Mouse (Mus musculus) frontal cortex, postnatal 36 days (tissue): Measurements from ENCODE around the gene Snx32.
A peak's percentile ranks its signal among the peaks of the same experiment; 100 is the strongest.
"Not testable (repeated sequence)": the region's sequence is repeated elsewhere in the genome, so short reads cannot be mapped to it uniquely, and the experiment has no call there.

Experiments
- DNase-seq, 2 experiments: peaks; one replicate each; pipeline ENCODE4 v3.0.0; 2022; ENCODE audit warnings: low spot score in 2 of 2

Snx32 gene

GRCm38 (mm10) chr19:5512091-5513004 is 2.0 kb upstream of the Snx32 start:
- no peak for DNase-seq

DNA sequence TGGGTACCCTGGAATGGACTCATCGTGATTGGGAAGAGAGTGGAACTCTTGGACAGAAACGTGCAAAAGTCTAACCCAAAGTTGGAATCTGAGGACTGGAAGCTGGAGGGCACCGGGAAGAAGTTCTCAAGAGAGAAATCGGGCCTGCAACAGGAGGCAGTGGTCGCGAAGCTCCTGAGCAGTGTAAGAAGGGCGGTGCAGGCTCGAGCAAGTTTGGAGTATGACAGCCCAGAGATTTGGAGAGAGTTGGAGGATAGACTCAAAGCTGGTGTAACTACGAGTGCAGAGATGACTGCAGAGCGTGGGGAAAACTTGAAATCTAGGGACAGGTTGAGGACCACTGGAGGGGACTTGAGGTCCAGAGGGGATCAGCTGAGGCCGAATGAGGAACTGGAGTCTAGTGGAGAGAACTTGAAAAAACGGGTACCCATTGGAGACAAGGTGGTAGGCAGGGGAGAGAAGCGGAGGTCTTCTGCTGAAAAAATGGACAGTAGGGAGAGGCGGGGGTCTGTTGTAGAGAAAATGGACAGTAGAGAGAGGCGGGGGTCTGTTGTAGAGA is 815 bp upstream of the Snx32 start:
- no peak for DNase-seq

- no peak for DNase-seq
These were observed 6.7 kb downstream of the Snx32 start, which contains the start of gene 1700020D05Rik for GRCm38 (mm10) chr19:5503687-5504086. 1700020D05Rik (minus strand) TSS chr19:5503787.

DNA sequence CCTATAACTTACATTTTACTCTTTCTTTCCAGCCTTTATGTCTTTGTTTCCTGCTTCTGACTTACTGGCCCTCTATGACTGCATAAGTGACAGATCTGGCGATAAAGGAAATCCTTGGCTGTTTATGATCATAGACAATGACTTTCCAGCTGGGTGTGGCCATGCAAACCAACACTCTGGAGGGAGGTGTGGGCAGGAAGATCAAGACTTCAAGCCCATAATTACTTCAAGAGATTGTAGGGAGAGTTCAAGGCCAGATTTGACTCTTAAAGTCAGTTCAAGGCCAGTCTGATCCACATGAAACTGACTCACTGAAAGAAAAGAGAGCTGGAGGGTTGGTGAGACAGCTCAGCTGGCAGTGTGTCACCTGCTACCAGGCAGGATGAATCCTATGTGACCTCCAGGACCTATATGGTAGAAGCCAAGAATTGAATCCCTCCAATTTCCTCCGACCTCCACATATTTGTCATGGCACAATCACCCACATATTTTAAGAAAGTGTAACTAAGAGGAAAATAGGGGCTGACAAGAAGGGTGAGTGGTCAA is 9.9 kb downstream of the Snx32 start:
- no peak for DNase-seq

DNA sequence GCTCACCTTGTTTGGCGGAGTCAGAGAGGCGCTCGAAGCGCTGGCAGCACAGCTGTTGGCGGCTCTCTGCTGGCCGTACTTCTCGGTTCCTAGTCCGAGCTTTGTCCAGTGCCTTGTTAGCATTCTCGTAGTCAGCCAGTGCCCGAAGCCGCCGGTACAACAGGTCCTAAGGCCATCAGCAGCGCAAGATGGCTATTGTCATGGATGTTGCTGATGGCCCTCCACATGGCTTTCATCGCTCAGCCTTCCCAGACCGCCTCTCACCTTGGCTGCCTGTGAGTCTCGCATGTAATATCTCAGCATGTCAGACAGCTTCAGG is 14.3 kb downstream of the Snx32 start:
- DNase-seq: no peak

GRCm38 (mm10) chr19:5495353-5496051 is 14.8 kb downstream of the Snx32 start:
- no peak for DNase-seq

GRCm38 (mm10) chr19:5494314-5494713 is 16.0 kb downstream of the Snx32 start:
- DNase-seq: no peak

- DNase-seq: not testable (repeated sequence)
These were observed 17.0 kb downstream of the Snx32 start for GRCm38 (mm10) chr19:5493301-5493721.

DNA sequence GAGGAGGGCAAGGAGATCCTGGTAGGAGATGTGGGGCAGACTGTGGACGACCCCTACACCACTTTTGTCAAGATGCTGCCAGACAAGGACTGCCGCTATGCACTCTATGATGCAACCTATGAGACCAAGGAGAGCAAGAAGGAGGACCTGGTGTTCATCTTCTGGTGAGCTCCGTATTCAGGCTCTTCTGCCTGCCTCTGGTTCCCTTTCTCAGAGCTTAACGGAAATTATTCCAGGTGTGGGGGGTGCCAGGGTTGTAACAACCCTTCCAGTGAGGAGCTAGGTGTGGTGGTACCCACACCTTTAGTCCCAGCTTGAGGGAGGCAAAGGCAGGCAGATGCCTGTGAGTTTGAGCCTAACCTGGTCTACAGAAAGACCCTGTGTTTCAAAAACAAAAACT is 17.7 kb downstream of the Snx32 start:
- no peak for DNase-seq

GRCm38 (mm10) chr19:5490898-5491708 is 19.2 kb downstream of the Snx32 start:
- peak; percentile 82 to 86 for DNase-seq

DNA sequence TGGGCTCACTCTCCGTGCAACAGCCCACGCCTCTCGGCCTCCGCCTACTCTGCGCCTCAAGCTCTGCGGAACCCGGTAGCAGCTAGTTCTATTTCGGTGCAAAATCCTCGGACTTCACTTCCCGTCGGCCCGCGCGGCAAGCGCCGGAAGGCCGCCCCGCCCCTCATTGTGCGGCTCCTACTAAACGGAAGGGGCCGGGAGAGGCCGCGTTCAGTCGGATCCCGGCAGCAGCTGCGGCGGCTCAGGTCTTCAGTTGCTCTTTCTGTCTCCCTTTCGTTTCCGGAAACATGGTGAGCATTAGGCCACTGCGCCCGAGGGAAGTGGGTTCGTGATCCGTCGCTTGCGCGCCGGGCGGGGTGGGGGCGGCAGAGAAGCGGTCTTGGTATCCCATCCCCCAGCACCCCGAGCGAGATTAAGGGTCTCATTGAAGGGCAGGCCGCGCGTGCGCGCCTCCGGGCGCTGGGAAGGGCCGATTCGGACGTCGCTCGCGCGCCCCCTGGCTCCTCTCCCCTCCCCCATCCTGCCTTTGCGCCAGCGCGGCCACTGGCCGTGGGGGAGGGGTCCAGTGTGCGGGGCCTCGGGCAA is 19.9 kb downstream of the Snx32 start, which contains the start of gene Cfl1:
Gene Cfl1, plus strand, starts transcription at position 143 of the 585 bp plus-strand sequence.
- peak; percentile 95 to 97 for DNase-seq

DNA sequence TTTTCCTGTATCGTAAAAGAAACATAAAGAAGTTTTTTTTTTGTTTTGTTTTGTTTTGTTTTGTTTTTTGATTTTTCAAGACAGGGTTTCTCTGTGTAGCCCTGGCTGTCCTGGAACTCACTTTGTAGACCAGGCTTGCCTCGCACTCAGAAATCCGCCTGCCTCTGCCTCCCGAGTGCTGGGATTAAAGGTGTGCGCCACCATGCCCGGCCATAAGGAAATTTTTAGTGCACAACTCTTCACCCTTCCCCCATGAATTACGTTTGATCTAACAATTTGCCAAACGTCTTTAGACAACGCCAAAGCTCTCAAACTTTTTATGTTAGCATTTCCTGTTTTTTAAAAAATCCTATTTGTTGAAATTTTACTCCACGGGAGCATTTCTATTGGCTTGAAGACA is 20.6 kb downstream of the Snx32 start:
- DNase-seq: not testable (repeated sequence)

- DNase-seq: peak; percentile 96 to 98
These were observed 21.3 kb downstream of the Snx32 start for GRCm38 (mm10) chr19:5488878-5489571.

DNA sequence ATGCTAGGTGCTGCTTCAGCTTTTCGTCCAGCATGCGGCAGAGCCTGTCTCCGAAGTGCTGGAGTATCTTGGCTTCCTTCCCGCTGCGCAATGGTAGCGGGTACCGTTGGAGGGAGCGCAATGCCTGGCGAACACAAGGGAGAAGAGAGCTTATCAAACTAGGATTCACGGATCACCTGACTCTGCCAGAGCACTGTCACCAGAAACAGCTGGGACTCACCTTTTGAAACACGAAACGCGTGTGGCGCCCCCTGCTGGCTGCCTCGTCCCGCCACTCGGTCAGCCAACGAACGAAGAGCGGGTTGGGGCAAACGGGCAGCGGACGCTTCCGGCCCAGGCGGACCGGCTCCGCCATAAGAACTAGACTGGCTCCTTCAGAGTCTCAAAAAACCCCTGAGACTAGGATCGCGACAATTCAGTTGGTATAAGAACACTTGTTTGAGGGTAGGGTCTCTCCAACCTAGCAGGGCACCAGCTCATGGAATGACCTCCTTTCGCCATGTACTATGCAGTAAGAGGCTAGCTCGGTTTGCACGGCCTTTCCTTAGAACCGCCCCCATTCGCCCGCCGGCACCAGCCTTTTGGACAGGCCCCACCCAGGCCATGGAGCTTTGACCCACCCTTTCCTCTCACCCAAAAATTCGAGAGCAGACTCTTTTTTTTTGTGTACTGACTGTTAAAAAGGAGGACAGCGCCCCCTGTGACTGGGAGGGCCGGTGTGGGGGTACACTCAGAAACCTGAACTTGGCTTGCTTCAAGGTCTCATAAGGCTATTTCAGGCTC is 22.4 kb downstream of the Snx32 start, which contains the start of gene Mus81:
Gene Mus81, minus strand, starts transcription at position 635 of the 783 bp plus-strand sequence.
- peak; percentile 93 to 95 for DNase-seq

DNA sequence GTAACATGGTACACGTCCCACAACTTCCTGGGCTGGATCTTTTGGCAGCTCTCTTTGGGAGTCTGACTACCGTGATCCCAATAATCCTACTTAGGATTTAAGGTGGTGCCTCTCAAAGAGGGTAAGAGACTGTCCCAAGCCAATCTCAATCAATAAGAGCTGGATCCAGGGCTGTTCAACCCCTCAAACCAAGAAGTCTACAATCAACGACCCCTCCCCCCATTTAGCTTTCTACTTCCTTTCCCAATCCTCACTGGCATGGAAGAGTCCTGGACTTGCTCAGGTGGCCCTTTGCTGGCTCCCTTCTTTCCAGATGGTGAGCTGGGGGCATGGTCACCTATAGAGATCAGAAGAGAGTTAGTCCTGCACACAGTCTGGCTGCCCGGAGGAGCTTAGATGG is 23.6 kb downstream of the Snx32 start:
- DNase-seq: no peak

DNA sequence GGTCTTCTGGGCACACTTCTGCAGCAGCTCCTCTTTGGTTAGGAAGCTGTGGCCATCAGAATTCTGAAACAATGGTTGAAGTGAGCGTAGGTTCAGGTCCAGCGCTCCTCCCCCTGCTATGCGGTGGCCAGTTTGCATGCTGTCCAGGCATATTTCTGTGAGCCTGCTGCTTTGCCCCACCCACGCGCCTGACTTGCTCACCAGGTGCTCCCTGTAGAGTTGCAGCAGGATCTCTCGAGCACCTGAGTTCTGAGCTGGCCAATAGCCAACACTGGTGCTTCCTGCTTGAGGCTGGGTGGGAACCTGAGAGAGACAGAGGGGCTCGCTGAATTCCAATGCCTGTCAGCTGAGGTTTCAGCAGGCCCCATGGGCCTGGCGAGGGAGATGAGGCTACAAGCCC is 24.1 kb downstream of the Snx32 start:
- no peak for DNase-seq

- DNase-seq: no peak
These were observed 24.5 kb downstream of the Snx32 start for GRCm38 (mm10) chr19:5485821-5486220.

- DNase-seq: no peak
These were observed 25.0 kb downstream of the Snx32 start for GRCm38 (mm10) chr19:5485371-5485770.

DNA sequence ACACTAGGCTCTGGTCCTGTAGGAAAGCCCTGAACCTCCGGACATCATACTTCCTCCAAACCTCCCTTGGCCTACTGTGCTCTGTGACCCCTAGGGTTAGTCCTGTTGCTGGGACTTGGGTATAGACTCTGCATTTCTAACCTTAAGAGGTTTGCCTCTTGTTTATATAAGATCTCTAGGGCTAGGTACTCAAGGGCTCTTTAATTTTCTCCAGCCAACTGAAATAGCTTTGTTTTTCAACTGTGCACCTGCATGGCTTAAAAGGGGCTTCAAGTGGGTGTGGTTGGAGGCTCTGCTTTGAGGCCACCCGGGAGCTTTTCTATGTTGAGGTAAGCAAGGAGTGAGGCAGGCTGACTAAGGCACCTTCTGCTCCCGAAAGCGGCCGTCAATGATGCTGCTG is 25.8 kb downstream of the Snx32 start:
- no peak for DNase-seq
